Mouse (Mus musculus): Measurements from ENCODE around the gene Smim22. TPM values are rescaled to one million over a fixed set of nuclear protein-coding genes. Genes with fewer than 3 reads are reported as not detected.

The Smim22 gene
- polyA plus RNA-seq, 1 experiment from 2014 or later: 12.5 TPM

DNA sequence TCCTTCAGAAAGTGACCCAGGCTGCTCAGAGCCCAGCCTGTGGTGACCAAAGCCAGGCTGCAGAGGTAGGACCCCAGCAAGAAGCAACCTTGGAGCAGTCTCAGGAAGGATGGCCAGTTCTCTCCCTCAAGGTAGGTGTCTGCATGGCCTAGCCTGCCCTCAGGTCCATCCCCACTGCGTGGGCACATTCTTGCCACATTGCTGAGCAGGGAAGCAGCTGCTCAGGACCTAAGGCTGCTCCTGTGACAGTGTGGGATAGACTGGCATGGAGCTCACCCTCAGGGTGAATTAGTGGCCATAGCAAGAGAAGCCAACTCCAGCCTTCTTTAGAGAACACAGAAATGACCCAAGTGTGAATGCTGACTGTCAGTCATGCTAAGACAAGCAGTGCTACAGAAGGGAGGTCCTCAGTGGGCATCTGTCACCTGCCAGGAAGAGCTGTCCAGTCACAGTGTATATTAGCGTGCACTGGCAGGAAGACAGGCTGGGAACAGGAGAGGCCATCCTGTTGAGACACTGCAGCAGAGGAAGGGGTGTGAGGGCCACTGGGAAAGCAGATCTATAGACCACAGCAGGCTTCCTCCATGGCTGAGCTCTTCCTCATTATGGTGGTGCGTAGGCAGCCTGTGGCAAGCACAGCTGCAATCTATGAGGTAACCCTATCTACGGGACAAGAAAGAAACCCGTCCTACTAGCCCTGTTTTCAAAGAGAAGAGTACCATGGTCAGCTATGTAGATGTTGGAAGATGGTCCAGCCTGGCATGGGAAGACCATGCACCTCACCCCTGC, 37.8 kb upstream of the Smim22 start:
- Histone ChIP-seq H3K36me3 (ENCODE audit: insufficient read depth, low read length) (no peaks in the 10 kb centered on the region), H3K4me2 (replicated peaks; ENCODE audit: low read depth, low read length) (no peak overlapping the region), H3K4me1 (ENCODE audit: insufficient read depth, low read length) (peaks cover 6% of the 10 kb centered on the region), H3K27me3 (ENCODE audit: insufficient read depth, low read length) (no peaks in the 10 kb centered on the region), H3K4me3 (ENCODE audit: low read length) (no peak overlapping the region), H3K27ac (ENCODE audit: low read length) (no peak overlapping the region), H3K9me3 (ENCODE audit: low read length) (no peaks in the 10 kb centered on the region), H3K9ac (replicated peaks; ENCODE audit: low read length) (no peak overlapping the region)
- ATAC-seq (ENCODE audit: low FRiP score, low TSS enrichment): no peak
- 85% methylated on average over 5 of the region's 5 CpGs for WGBS

- no peaks in the 10 kb centered on the region for H3K27me3 ChIP-seq (ENCODE audit: insufficient read depth, low read length)
- no peaks in the 10 kb centered on the region for H3K4me1 ChIP-seq (ENCODE audit: insufficient read depth, low read length)
- H3K9me3 ChIP-seq (ENCODE audit: low read length): no peaks in the 10 kb centered on the region
- WGBS: 66% methylated on average over 4 of the region's 4 CpGs
- H3K27ac ChIP-seq (ENCODE audit: low read length): no peak overlapping the region
- no peak overlapping the region for H3K4me3 ChIP-seq (ENCODE audit: low read length)
- H3K9ac ChIP-seq (replicated peaks; ENCODE audit: low read length): no peak overlapping the region
- H3K36me3 ChIP-seq (ENCODE audit: insufficient read depth, low read length): no peaks in the 10 kb centered on the region
- 0 out of 2 replicates have a peak, but pooled peaks have one; percentile 35 for ATAC-seq (ENCODE audit: low FRiP score, low TSS enrichment)
- no peak overlapping the region for H3K4me2 ChIP-seq (replicated peaks; ENCODE audit: low read depth, low read length)
Measured at GRCm38 (mm10) chr16:4971626-4972025, 35.5 kb upstream of the Smim22 start.

- 84% methylated on average over 5 of the region's 5 CpGs for WGBS
- Histone ChIP-seq H3K4me1 (ENCODE audit: insufficient read depth, low read length) (no peaks in the 10 kb centered on the region), H3K4me2 (replicated peaks; ENCODE audit: low read depth, low read length) (no peak overlapping the region), H3K27me3 (ENCODE audit: insufficient read depth, low read length) (no peaks in the 10 kb centered on the region), H3K27ac (ENCODE audit: low read length) (no peak overlapping the region), H3K9me3 (ENCODE audit: low read length) (no peaks in the 10 kb centered on the region), H3K9ac (replicated peaks; ENCODE audit: low read length) (no peak overlapping the region), H3K4me3 (ENCODE audit: low read length) (no peak overlapping the region), H3K36me3 (ENCODE audit: insufficient read depth, low read length) (no peaks in the 10 kb centered on the region)
- ATAC-seq (ENCODE audit: low FRiP score, low TSS enrichment): no peak
Measured at GRCm38 (mm10) chr16:4974521-4974920, 32.6 kb upstream of the Smim22 start.

DNA sequence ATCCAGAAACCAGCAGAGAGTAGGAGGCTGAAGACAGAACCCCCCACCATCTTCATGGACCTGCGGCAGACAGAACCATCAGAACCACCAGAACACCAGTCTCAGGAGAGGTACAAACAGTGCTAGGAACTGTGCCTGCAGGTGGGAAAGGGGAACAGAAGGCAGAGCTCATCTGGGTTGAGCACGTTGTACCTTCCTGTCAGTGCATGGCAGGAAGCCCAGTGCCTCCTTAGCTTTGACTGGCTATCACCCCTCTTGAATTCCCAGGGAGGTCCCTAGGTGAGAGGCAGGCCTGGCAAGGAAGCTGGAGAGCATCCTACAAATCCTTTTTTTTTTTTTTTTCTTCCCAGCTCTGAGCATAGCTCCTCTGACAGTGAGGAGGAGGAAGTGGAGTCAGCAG, 30.9 kb upstream of the Smim22 start:
- Histone ChIP-seq H3K27me3 (ENCODE audit: insufficient read depth, low read length) (no peaks in the 10 kb centered on the region), H3K4me2 (replicated peaks; ENCODE audit: low read depth, low read length) (no peak overlapping the region), H3K9ac (replicated peaks; ENCODE audit: low read length) (no peak overlapping the region), H3K27ac (ENCODE audit: low read length) (no peak overlapping the region), H3K4me1 (ENCODE audit: insufficient read depth, low read length) (no peaks in the 10 kb centered on the region), H3K9me3 (ENCODE audit: low read length) (no peaks in the 10 kb centered on the region), H3K4me3 (ENCODE audit: low read length) (no peak overlapping the region), H3K36me3 (ENCODE audit: insufficient read depth, low read length) (no peaks in the 10 kb centered on the region)
- no peak for ATAC-seq (ENCODE audit: low FRiP score, low TSS enrichment)
- 76% methylated on average over 2 of the region's 2 CpGs for WGBS

- Histone ChIP-seq H3K4me3 (ENCODE audit: low read length) (no peak overlapping the region), H3K27ac (ENCODE audit: low read length) (no peak overlapping the region), H3K4me1 (ENCODE audit: insufficient read depth, low read length) (no peaks in the 10 kb centered on the region), H3K4me2 (replicated peaks; ENCODE audit: low read depth, low read length) (no peak overlapping the region), H3K36me3 (ENCODE audit: insufficient read depth, low read length) (no peaks in the 10 kb centered on the region), H3K27me3 (ENCODE audit: insufficient read depth, low read length) (no peaks in the 10 kb centered on the region), H3K9me3 (ENCODE audit: low read length) (no peaks in the 10 kb centered on the region), H3K9ac (replicated peaks; ENCODE audit: low read length) (no peak overlapping the region)
- no peak for ATAC-seq (ENCODE audit: low FRiP score, low TSS enrichment)
- WGBS: 56% methylated on average over 5 of the region's 5 CpGs
Measured at GRCm38 (mm10) chr16:4978275-4979051, 28.6 kb upstream of the Smim22 start.

DNA sequence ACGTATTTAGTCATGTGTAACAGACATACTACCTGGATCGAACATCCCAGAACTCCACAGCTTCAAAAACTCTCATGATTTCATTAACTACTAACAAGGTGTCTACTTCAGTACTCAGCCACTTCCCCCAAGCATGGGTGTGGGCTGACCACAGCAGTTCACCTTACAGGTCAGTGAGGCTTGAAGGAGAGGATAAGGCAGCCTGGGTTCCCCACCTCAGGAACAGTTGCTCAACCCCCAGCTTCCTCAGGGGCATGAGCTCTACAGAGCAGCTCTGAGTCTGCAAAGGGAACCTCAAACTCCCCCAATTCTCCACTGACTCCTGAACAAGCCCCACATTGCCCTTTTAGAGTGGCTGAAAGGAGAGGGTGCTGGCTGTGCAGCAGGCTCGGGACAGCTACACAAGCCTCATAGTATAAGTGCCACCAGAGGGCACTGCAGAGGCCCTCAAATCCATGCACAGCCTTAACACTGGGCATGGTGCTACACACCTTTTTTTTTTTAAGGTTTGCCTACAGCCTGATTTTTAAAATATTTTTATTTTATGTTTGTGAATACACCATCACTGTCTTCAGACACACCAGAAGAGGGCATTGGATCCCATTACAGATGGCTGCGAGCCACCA, 27.2 kb upstream of the Smim22 start:
- no peaks in the 10 kb centered on the region for H3K9me3 ChIP-seq (ENCODE audit: low read length)
- H3K36me3 ChIP-seq (ENCODE audit: insufficient read depth, low read length): no peaks in the 10 kb centered on the region
- H3K9ac ChIP-seq (replicated peaks; ENCODE audit: low read length): no peak overlapping the region
- no peak overlapping the region for H3K4me2 ChIP-seq (replicated peaks; ENCODE audit: low read depth, low read length)
- no peak overlapping the region for H3K4me3 ChIP-seq (ENCODE audit: low read length)
- no peaks in the 10 kb centered on the region for H3K27me3 ChIP-seq (ENCODE audit: insufficient read depth, low read length)
- no peaks in the 10 kb centered on the region for H3K4me1 ChIP-seq (ENCODE audit: insufficient read depth, low read length)
- no peak overlapping the region for H3K27ac ChIP-seq (ENCODE audit: low read length)
- WGBS: 72% methylated on average over 4 of the region's 4 CpGs
- peak; percentile 80 for ATAC-seq (ENCODE audit: low FRiP score, low TSS enrichment)

DNA sequence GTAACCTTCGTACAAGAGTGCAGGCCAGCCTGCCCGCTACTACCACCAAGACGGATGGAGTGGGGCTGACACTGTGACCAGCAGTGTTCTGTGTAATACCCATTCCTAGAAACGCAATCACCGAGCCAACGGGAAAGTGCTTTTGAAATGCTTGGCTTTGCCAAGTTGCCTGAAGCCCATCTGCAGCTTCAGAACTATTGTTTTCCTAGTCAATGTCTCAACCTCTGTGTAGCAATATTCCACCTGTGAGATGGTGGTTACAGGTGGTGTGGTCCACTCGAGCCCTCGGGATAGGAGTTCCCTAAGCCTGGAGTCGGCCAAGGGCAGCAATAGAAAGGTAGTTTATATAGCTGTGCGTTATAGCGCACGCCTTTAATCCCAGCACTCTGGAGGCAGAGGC, 22.4 kb upstream of the Smim22 start:
- no peak overlapping the region for H3K9ac ChIP-seq (replicated peaks; ENCODE audit: low read length)
- no peaks in the 10 kb centered on the region for H3K9me3 ChIP-seq (ENCODE audit: low read length)
- H3K4me3 ChIP-seq (ENCODE audit: low read length): no peak overlapping the region
- no peak overlapping the region for H3K27ac ChIP-seq (ENCODE audit: low read length)
- H3K36me3 ChIP-seq (ENCODE audit: insufficient read depth, low read length): no peaks in the 10 kb centered on the region
- no peak overlapping the region for H3K4me2 ChIP-seq (replicated peaks; ENCODE audit: low read depth, low read length)
- H3K4me1 ChIP-seq (ENCODE audit: insufficient read depth, low read length): no peaks in the 10 kb centered on the region
- no peak for ATAC-seq (ENCODE audit: low FRiP score, low TSS enrichment)
- no peaks in the 10 kb centered on the region for H3K27me3 ChIP-seq (ENCODE audit: insufficient read depth, low read length)
- WGBS: 90% methylated on average over 12 of the region's 12 CpGs

DNA sequence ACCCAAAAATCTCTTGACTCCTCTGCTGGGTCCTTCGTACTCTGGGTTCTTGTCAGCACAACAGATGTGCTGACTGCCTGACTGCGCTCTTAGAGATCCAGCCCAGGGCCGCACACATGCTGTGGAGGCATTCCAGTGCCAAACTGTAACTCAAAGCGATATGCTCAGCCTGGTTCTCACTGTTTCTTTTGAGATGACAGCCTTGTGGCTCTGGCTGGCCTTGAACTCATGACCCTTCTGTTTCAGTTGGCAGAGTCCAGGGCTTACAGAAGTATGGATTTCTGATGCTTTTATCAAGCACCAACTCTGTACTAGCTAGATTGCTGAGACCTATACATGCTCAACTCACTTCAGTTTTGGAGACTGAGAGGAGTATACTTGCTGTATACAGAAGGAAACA, 13.8 kb upstream of the Smim22 start:
- no peak for ATAC-seq (ENCODE audit: low FRiP score, low TSS enrichment)
- Histone ChIP-seq H3K4me3 (ENCODE audit: low read length) (no peak overlapping the region), H3K27me3 (ENCODE audit: insufficient read depth, low read length) (no peaks in the 10 kb centered on the region), H3K9ac (replicated peaks; ENCODE audit: low read length) (no peak overlapping the region), H3K4me2 (replicated peaks; ENCODE audit: low read depth, low read length) (no peak overlapping the region), H3K9me3 (ENCODE audit: low read length) (no peaks in the 10 kb centered on the region), H3K27ac (ENCODE audit: low read length) (no peak overlapping the region), H3K36me3 (ENCODE audit: insufficient read depth, low read length) (no peaks in the 10 kb centered on the region), H3K4me1 (ENCODE audit: insufficient read depth, low read length) (0 out of 2 replicates have a peak, but pooled peaks cover 2% of the 10 kb centered on the region)
- WGBS: 83% methylated on average over 4 of the region's 4 CpGs

DNA sequence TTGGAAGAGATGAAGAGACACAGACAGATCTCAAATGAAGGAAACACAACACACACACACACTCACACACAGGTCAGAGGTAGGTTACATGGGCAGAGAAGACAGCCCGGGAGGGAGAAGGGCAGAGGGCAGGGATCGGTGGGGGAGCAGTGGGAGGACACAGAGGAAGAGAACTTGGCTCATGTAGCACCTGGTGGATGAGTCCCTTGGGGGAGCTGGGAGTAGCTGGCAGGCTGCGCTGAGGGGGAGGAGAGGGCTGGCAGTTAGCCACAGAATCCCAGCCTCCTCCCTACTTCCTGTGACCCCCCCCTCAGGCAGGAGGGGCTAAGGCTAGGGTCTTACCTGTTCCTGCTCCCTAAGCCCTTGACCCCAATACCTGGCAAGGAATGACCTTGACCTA, 9.5 kb upstream of the Smim22 start, which contains the start of gene Sept12:
TSS of gene Sept12 (minus strand) at position 300 of the 400 bp plus-strand sequence.
- Histone ChIP-seq H3K27ac (ENCODE audit: low read length) (no peak within 1 kb of the TSS), H3K9ac (replicated peaks; ENCODE audit: low read length) (no peak within 1 kb of the TSS), H3K4me2 (replicated peaks; ENCODE audit: low read depth, low read length) (no peak within 1 kb of the TSS), H3K36me3 (ENCODE audit: insufficient read depth, low read length) (no peaks in the 10 kb centered on the region), H3K4me3 (ENCODE audit: low read length) (no peak within 1 kb of the TSS), H3K9me3 (ENCODE audit: low read length) (no peaks in the 10 kb centered on the region), H3K27me3 (ENCODE audit: insufficient read depth, low read length) (no peaks in the 10 kb centered on the region), H3K4me1 (ENCODE audit: insufficient read depth, low read length) (0 out of 2 replicates have a peak, but pooled peaks cover 2% of the 10 kb centered on the region)
- ATAC-seq (ENCODE audit: low FRiP score, low TSS enrichment): peak; percentile 46; the same call in 1 of the 2 replicates
- WGBS: 4% methylated on average over 2 of the region's 3 CpGs

Data from kidney, embryonic 16.5 days (tissue).